Mouse (Mus musculus) splenic B cell, adult 2 months (primary cell): ENCODE data around the gene Arhgef10l.
A peak's percentile ranks its signal among the peaks of the same experiment; 100 is the strongest.

ENCODE experiments used
- DNase-seq: peaks from one replicate; pipeline ENCODE4 v3.0.0-alpha.2; 2011; ENCODE audit warnings: low read depth, low spot score
- H3K27me3 ChIP-seq: 2 replicates; pipeline ENCODE4 v1.6.1; 2012; ENCODE audit warnings: mild to moderate bottlenecking, low read length, moderate library complexity, mixed read lengths; ENCODE audit not compliant: control insufficient read depth, poor library complexity, insufficient read depth, severe bottlenecking
- H3K36me3 ChIP-seq: 2 replicates; pipeline ENCODE4 v1.6.1; 2012; ENCODE audit warnings: mild to moderate bottlenecking, low read length, moderate library complexity, mixed read lengths; ENCODE audit not compliant: control insufficient read depth, poor library complexity, insufficient read depth, severe bottlenecking

The Arhgef10l gene

GRCm38 (mm10) chr4:140551766-140552165 is 114.0 kb downstream of the Arhgef10l start:
- no peaks in the 10 kb centered on the region for H3K27me3 ChIP-seq
- no peaks in the 10 kb centered on the region for H3K36me3 ChIP-seq
- DNase-seq, result no peak

DNA sequence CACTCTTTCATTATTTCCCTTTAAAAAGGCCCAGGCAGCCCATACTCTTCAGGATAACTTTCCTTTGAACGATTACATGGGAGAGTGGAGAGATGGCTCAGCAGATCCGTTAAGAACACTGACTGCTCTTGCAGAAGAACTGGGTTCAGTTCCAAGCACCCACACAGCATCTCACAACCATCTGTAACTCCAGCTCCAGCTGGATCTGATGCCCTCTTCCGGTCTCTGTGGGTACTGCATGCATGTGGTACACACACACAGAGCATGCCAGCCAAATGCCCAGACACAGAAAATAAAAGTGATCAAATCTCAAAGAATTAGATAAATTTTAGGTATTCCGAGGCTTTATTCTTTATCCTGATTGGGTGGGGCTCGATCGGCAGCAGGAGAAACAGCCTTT is 115.1 kb downstream of the Arhgef10l start:
- Histone ChIP-seq H3K36me3 (no peaks in the 10 kb centered on the region), H3K27me3 (no peaks in the 10 kb centered on the region)
- DNase-seq, result no peak

DNA sequence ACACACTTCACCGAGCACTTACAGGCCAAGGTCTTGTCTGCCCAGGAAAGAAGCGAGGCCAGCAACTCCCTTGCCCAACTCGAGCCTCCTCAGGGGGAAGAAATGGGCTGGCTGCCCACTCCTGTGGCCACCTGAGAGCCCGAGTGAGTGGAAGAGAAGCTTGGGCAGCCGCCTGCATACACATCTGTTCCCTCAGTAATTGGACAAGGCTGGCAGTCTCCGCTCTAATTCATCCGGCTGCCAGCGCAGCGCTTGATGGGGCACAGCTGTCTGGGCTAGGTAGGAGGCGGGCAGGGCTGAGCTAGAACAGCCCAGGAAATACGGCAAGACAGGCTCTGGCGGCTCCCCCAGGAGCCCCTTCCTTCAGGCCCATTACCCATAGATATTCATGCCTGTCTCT is 115.8 kb downstream of the Arhgef10l start:
- no peak for DNase-seq
- H3K27me3 ChIP-seq, result no peaks in the 10 kb centered on the region

DNA sequence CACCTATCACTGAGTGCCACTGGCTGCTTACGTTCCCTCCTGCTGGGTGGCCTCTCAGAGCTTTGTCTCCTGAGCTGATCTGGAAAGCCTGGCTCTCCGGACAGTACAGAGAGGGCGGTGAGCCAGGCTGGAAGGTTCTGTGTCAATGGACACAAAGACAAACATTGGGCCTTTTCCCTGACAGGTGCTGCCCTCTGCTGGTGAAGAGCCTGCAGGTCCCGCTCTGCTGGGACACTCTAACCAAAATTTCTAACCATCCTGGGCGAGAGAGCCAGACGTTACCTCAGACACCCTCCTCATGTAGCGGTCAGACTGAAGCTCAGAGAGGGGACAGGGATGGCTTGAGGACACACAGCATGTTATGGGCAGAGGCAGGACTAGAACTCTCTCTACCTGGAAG is 118.3 kb downstream of the Arhgef10l start:
- DNase-seq, result peak; percentile 57
- H3K27me3 ChIP-seq, result no peaks in the 10 kb centered on the region
- no peaks in the 10 kb centered on the region for H3K36me3 ChIP-seq

More for the DNA sequence above, 115.8 kb downstream of the Arhgef10l start:
- H3K36me3 ChIP-seq, result no peaks in the 10 kb centered on the region

GRCm38 (mm10) chr4:140539125-140539524 is 126.7 kb downstream of the Arhgef10l start:
- H3K36me3 ChIP-seq, result no peaks in the 10 kb centered on the region
- no peaks in the 10 kb centered on the region for H3K27me3 ChIP-seq
- DNase-seq, result peak; percentile 52

DNA sequence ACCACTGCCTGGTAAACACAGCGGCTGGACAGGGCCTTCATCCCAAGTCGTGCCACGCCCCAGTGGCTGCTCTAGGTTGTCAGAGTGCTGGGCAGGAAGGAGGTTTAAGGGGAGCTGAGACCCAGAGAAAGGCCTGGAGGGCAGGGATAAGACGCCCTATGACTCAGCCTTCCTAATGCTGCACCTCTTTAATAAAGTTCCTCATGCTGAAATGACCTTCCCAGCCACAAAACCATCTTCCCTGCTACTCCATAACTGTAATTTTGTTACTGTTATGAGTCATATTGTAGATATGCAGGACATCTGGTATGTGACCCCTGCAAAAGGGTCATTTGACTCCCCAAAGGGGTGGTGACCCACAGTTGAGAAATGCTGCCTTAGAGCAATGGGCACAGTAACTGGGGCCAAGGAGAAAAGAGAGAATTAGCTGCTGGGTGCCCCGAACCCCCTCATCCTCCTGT is 128.2 kb downstream of the Arhgef10l start:
- H3K36me3 ChIP-seq, result no peaks in the 10 kb centered on the region
- no peak for DNase-seq
- no peaks in the 10 kb centered on the region for H3K27me3 ChIP-seq

- Histone ChIP-seq H3K27me3 (no peaks in the 10 kb centered on the region; the same call in 1 of the 2 replicates), H3K36me3 (no peaks in the 10 kb centered on the region)
- DNase-seq, result no peak
Measured at GRCm38 (mm10) chr4:140535323-140535722, 130.5 kb downstream of the Arhgef10l start.

GRCm38 (mm10) chr4:140532270-140532669 is 133.5 kb downstream of the Arhgef10l start:
- H3K36me3 ChIP-seq, result no peaks in the 10 kb centered on the region
- no peak for DNase-seq
- H3K27me3 ChIP-seq, result no peaks in the 10 kb centered on the region; the same call in 1 of the 2 replicates

DNA sequence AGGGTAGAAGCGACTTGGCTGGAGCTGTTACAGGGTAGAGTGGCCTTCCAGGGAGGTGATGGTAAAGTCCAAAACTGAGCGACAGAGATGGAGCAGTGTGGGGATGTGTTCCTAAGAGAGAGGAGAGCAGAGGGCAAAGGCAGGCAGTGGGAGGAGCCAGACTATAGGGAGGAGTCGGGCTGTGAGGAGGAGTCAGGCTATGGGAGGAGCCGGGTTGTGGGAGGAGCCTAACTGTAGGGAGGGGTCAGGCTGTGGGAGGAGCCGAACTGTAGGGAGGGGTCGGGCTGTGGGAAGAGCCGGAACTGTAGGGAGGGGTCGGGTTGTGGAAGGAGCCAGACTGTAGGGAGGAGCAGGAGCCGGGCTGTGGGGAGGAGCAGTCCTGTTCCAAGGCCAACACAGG is 134.8 kb downstream of the Arhgef10l start:
- no peaks in the 10 kb centered on the region; the same call in 1 of the 2 replicates for H3K27me3 ChIP-seq
- DNase-seq, result no peak
- no peaks in the 10 kb centered on the region for H3K36me3 ChIP-seq

DNA sequence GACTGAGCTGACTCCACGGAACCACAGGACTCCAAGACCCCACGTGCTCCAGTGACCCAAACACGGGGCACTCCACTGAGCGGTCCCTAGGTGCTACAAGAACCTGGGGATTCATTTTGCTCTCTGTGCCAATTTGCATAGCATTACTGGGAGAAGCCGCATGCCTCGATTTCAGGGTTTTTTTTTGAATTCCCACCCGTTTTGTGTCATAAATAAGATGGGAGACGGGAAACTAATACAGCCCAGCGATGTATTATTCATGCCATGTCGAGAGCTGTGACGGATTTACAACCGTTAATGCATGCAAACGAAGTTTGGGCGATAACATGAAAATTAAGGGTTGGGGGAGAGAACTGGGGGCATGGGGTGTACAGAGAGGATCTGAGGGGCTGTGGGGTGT is 136.1 kb downstream of the Arhgef10l start:
- no peak for DNase-seq
- H3K36me3 ChIP-seq, result no peaks in the 10 kb centered on the region
- H3K27me3 ChIP-seq, result no peaks in the 10 kb centered on the region; the same call in 1 of the 2 replicates

GRCm38 (mm10) chr4:140528443-140528842 is 137.4 kb downstream of the Arhgef10l start:
- Histone ChIP-seq H3K27me3 (no peaks in the 10 kb centered on the region; the same call in 1 of the 2 replicates), H3K36me3 (no peaks in the 10 kb centered on the region)
- no peak for DNase-seq

GRCm38 (mm10) chr4:140525674-140526177 is 140.1 kb downstream of the Arhgef10l start:
- no peak for DNase-seq
- H3K36me3 ChIP-seq, result no peaks in the 10 kb centered on the region

GRCm38 (mm10) chr4:140524927-140525326 is 140.9 kb downstream of the Arhgef10l start:
- Histone ChIP-seq H3K27me3 (no peaks in the 10 kb centered on the region), H3K36me3 (no peaks in the 10 kb centered on the region)
- no peak for DNase-seq

More at GRCm38 (mm10) chr4:140525674-140526177, 140.1 kb downstream of the Arhgef10l start:
- no peaks in the 10 kb centered on the region; the same call in 1 of the 2 replicates for H3K27me3 ChIP-seq

GRCm38 (mm10) chr4:140522873-140523272 is 142.9 kb downstream of the Arhgef10l start:
- no peaks in the 10 kb centered on the region for H3K36me3 ChIP-seq
- DNase-seq, result no peak
- H3K27me3 ChIP-seq, result no peaks in the 10 kb centered on the region

DNA sequence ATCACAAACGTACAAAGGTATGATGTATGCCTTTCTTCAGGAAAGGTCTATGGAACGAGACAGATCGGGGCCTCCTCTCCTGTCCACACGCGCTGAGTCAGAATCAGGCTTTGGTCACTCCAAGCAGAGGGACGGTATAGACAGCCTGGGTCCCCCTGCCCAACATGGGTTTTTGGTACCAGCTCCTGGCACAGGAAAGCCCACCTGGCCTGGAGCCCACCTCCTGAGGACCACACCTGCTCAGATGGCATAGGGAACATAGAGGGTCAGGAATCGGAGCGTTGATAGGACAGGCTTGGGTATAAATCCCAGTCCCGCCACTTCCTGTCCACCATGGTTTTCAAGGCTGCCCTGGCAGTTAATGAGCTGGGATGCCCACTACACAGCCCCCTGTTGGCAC is 145.1 kb downstream of the Arhgef10l start:
- Histone ChIP-seq H3K27me3 (no peaks in the 10 kb centered on the region), H3K36me3 (no peaks in the 10 kb centered on the region)
- DNase-seq, result no peak

- Histone ChIP-seq H3K27me3 (no peaks in the 10 kb centered on the region), H3K36me3 (no peaks in the 10 kb centered on the region)
- no peak for DNase-seq
Measured at GRCm38 (mm10) chr4:140513797-140514196, 152.0 kb downstream of the Arhgef10l start.
